In the genomic region with DNA sequence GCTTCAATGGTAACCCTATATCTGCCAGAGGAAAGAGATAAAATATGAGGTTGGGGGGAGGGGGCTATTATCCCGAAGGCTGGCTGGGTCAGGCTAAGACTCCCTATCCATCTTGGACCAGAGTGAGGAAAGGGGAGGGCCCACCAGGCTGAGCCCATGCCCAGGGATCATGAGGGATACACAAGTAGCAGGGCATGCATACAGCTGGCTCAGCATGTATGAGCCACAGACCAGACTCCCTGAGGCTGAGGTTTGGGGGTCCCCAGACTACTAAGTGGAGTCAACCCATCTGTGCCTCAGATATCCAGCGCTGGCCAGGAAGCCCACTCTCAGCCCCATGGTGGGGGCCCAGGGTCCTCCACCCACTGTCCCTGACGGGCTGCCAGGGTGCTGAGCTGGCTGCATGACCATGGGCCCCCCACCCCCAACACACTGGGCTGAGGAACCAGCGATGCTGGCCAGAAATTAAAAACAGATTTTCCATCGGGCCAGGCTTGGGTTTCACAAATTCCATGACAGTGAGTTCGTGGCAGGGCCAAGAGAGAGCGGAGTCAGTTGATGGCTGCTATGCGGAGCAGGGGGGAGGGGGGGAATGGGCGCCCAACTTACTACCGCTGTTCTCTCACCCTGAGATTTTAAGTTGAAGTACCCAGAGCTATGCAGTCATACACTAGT, we compare ENCODE assay signal across 8 mouse cellular contexts. TPM values are rescaled to one million over a fixed set of nuclear protein-coding genes. Genes with fewer than 3 reads are reported as not detected.
DNase-seq lines count a peak whose midpoint lies in the region; ATAC-seq and TF ChIP-seq lines count a peak whose summit lies in the region.

No protein-coding gene starts in this region.

- H3K4me1 ChIP-seq in forebrain, embryonic 12.5 days = peaks cover 70% of the 10 kb centered on the region
- H3K4me1 ChIP-seq in forebrain, embryonic 11.5 days (replicated peaks; ENCODE audit: control insufficient read depth, insufficient read depth, low read length) = peaks cover 16% of the 10 kb centered on the region; the same call in 1 of the 2 replicates
- H3K4me1 ChIP-seq in spleen, adult 2 months (ENCODE audit: control insufficient read depth, insufficient read depth, insufficient read length) = peaks cover 40% of the 10 kb centered on the region
- H3K4me1 ChIP-seq in intestine, embryonic 16.5 days (ENCODE audit: control insufficient read depth, insufficient read depth, low read length) = peaks cover 28% of the 10 kb centered on the region
- H3K4me1 ChIP-seq in stomach, postnatal 0 days (replicated peaks; ENCODE audit: control insufficient read depth, insufficient read depth) = 0 out of 2 replicates have a peak, but pooled peaks cover 6% of the 10 kb centered on the region

- H3K4me3 ChIP-seq in forebrain, embryonic 12.5 days (replicated peaks) = no peak overlapping the region
- no peak overlapping the region for H3K4me3 ChIP-seq in forebrain, embryonic 11.5 days (ENCODE audit: low read depth, low read length)
- no peak overlapping the region for H3K4me3 ChIP-seq in spleen, adult 2 months (ENCODE audit: extremely low read depth, insufficient read depth, insufficient read length)
- H3K4me3 ChIP-seq in intestine, embryonic 16.5 days (ENCODE audit: low read length) = no peak overlapping the region
- no peak overlapping the region for H3K4me3 ChIP-seq in stomach, postnatal 0 days (ENCODE audit: low read depth, low read length)

- no peaks in the 10 kb centered on the region for H3K27me3 ChIP-seq in forebrain, embryonic 12.5 days
- H3K27me3 ChIP-seq in forebrain, embryonic 11.5 days (ENCODE audit: control insufficient read depth, insufficient read depth, low read length) = no peaks in the 10 kb centered on the region
- no peaks in the 10 kb centered on the region for H3K27me3 ChIP-seq in spleen, adult 2 months (ENCODE audit: control insufficient read depth, insufficient read depth, low read length)
- no peaks in the 10 kb centered on the region for H3K27me3 ChIP-seq in intestine, embryonic 16.5 days (replicated peaks; ENCODE audit: control insufficient read depth, insufficient read depth, low read length)
- no peaks in the 10 kb centered on the region for H3K27me3 ChIP-seq in stomach, postnatal 0 days (ENCODE audit: control insufficient read depth, insufficient read depth, low read length)

- no peak overlapping the region; the same call in 1 of the 2 replicates for H3K9ac ChIP-seq in forebrain, embryonic 12.5 days
- no peak overlapping the region for H3K9ac ChIP-seq in forebrain, embryonic 11.5 days (ENCODE audit: low read length)
- H3K9ac ChIP-seq in intestine, embryonic 16.5 days (ENCODE audit: low read depth, low read length) = no peak overlapping the region
- peak overlapping the region; percentile 38; the same call in 1 of the 2 replicates for H3K9ac ChIP-seq in stomach, postnatal 0 days (ENCODE audit: low read length)

- H3K27ac ChIP-seq in forebrain, embryonic 12.5 days = peak overlapping the region; percentile 53; the same call in 1 of the 2 replicates
- H3K27ac ChIP-seq in forebrain, embryonic 11.5 days (ENCODE audit: low read depth, low read length) = no peak overlapping the region
- peak overlapping the region; percentile 77 for H3K27ac ChIP-seq in spleen, adult 2 months (ENCODE audit: insufficient read depth, low read length)
- H3K27ac ChIP-seq in intestine, embryonic 16.5 days (ENCODE audit: low read length) = peak overlapping the region; percentile 21
- H3K27ac ChIP-seq in stomach, postnatal 0 days (replicated peaks) = peak overlapping the region; percentile 79

- no peak for TF ChIP-seq CTCF in spleen, adult 2 months (IDR thresholded peaks at IDR 0.05; ENCODE audit: extremely low read depth, insufficient read depth, insufficient read length, insufficient replicate concordance)
- TF ChIP-seq CTCF in stomach, postnatal 0 days (IDR thresholded peaks at IDR 0.05; ENCODE audit: low read depth) = no peak

- no peak overlapping the region for H3K4me2 ChIP-seq in forebrain, embryonic 12.5 days
- no peak overlapping the region for H3K4me2 ChIP-seq in forebrain, embryonic 11.5 days (ENCODE audit: low read depth, low read length, severe bottlenecking)
- no peak overlapping the region for H3K4me2 ChIP-seq in intestine, embryonic 16.5 days (ENCODE audit: low read depth, low read length)
- no peak overlapping the region; the same call in 1 of the 2 replicates for H3K4me2 ChIP-seq in stomach, postnatal 0 days (replicated peaks; ENCODE audit: low read depth)

- H3K36me3 ChIP-seq in forebrain, embryonic 12.5 days (replicated peaks) = peaks cover 97% of the 10 kb centered on the region
- H3K36me3 ChIP-seq in forebrain, embryonic 11.5 days (ENCODE audit: control insufficient read depth, insufficient read depth, low read length) = peaks cover 16% of the 10 kb centered on the region; the same call in 1 of the 2 replicates
- 0 out of 2 replicates have a peak, but pooled peaks cover 4% of the 10 kb centered on the region for H3K36me3 ChIP-seq in spleen, adult 2 months (ENCODE audit: control insufficient read depth, insufficient read depth, low read length)
- 0 out of 2 replicates have a peak, but pooled peaks cover 2% of the 10 kb centered on the region for H3K36me3 ChIP-seq in intestine, embryonic 16.5 days (ENCODE audit: control insufficient read depth, insufficient read depth, low read length)
- peaks cover 4% of the 10 kb centered on the region for H3K36me3 ChIP-seq in stomach, postnatal 0 days (ENCODE audit: control insufficient read depth, insufficient read depth, low read length)

- no peak for ATAC-seq in forebrain, embryonic 12.5 days (ENCODE audit: low FRiP score)
- no peak for ATAC-seq in forebrain, embryonic 11.5 days (replicated peaks; ENCODE audit: low FRiP score)
- peak; percentile 14; the same call in 1 of the 2 replicates for ATAC-seq in intestine, embryonic 16.5 days
- ATAC-seq in stomach, postnatal 0 days (ENCODE audit: low FRiP score, low TSS enrichment) = peak; percentile 38; the same call in 1 of the 2 replicates

- no peak for TF ChIP-seq POLR2A in spleen, adult 2 months (IDR thresholded peaks at IDR 0.05; ENCODE audit: low read depth, low read length)

- WGBS in forebrain, embryonic 12.5 days = 85% methylated on average over 10 of the region's 10 CpGs
- WGBS in forebrain, embryonic 11.5 days = 77% methylated on average over 10 of the region's 10 CpGs
- WGBS in spleen, adult 2 months = 75% methylated on average over 10 of the region's 10 CpGs
- whole genome bisulfite sequencing in intestine, embryonic 16.5 days = 58% methylated on average over 10 of the region's 10 CpGs
- 52% methylated on average over 10 of the region's 10 CpGs for WGBS in stomach, postnatal 0 days

- no peaks in the 10 kb centered on the region for H3K9me3 ChIP-seq in forebrain, embryonic 12.5 days
- no peaks in the 10 kb centered on the region for H3K9me3 ChIP-seq in forebrain, embryonic 11.5 days (ENCODE audit: control insufficient read depth, low read length)
- no peaks in the 10 kb centered on the region for H3K9me3 ChIP-seq in intestine, embryonic 16.5 days (ENCODE audit: control insufficient read depth, low read length)
- no peaks in the 10 kb centered on the region for H3K9me3 ChIP-seq in stomach, postnatal 0 days (ENCODE audit: control insufficient read depth, low read length)

- no peak for DNase-seq in forebrain, embryonic 11.5 days (ENCODE audit: low spot score)
- DNase-seq in spleen, adult 2 months (ENCODE audit: low read depth in 1 of 2, low spot score in 2 of 2) = no peak
- no peak for DNase-seq in spleen, adult 18-20 months
- DNase-seq in stomach, postnatal 0 days (ENCODE audit: low spot score) = no peak
- DNase-seq in urinary bladder, postnatal 4 days (ENCODE audit: low spot score in 2 of 2) = no peak
- no peak for DNase-seq in kidney, adult 9 months

- TF ChIP-seq EP300 in stomach, postnatal 0 days (optimal IDR thresholded peaks at IDR 0.05) = no peak

RNA-seq across cellular contexts. Expression of gene Ttyh3, which starts 7.4 kb away (rescaled TPM):
- 84.5 and 88.0 TPM in 2 replicates for polyA plus RNA-seq in forebrain, embryonic 12.5 days (2016; fragmentation: Nextera tagmentation; extraction: Ambion mirVana)
- 83.3 and 91.5 TPM in 2 replicates for polyA plus RNA-seq in forebrain, embryonic 11.5 days (2014; fragmentation: Nextera tagmentation; extraction: Ambion mirVana)
- 95.1 and 118 TPM in 2 replicates for polyA plus RNA-seq in spleen, adult 2 months (2012; rRNA removed)
- polyA plus RNA-seq in intestine, embryonic 16.5 days (2015; fragmentation: Nextera tagmentation; extraction: Ambion mirVana) = 17.0 and 24.3 TPM in 2 replicates
- 8.5 and 9.6 TPM in 2 replicates for polyA plus RNA-seq in stomach, postnatal 0 days (2015; fragmentation: Nextera tagmentation; extraction: Ambion mirVana)

RNA-seq across cellular contexts. Expression of gene Lfng, which starts 34.3 kb away (rescaled TPM):
- polyA plus RNA-seq in forebrain, embryonic 12.5 days (2016; fragmentation: Nextera tagmentation; extraction: Ambion mirVana) = 30.9 and 32.8 TPM in 2 replicates
- polyA plus RNA-seq in forebrain, embryonic 11.5 days (2014; fragmentation: Nextera tagmentation; extraction: Ambion mirVana) = 41.8 and 45.4 TPM in 2 replicates
- 165 and 240 TPM in 2 replicates for polyA plus RNA-seq in spleen, adult 2 months (2012; rRNA removed)
- 11.9 and 13.4 TPM in 2 replicates for polyA plus RNA-seq in intestine, embryonic 16.5 days (2015; fragmentation: Nextera tagmentation; extraction: Ambion mirVana)
- 11.1 and 11.4 TPM in 2 replicates for polyA plus RNA-seq in stomach, postnatal 0 days (2015; fragmentation: Nextera tagmentation; extraction: Ambion mirVana)

Comparison
In these comparisons a context has a peak if more than half of its experiments do, and no peak if none do; other contexts are left out.
1. ATAC-seq: peak in intestine, embryonic 16.5 days (single experiment) and stomach, postnatal 0 days (single experiment); none in forebrain, embryonic 12.5 days (single experiment) and forebrain, embryonic 11.5 days (single experiment).